Mouse (Mus musculus) olfactory bulb, adult 2 months (tissue): ENCODE data around the gene Itga1.

Experiments used
- CTCF ChIP-seq: fragments of 200-500 bp; IDR thresholded peaks from 2 replicates; pipeline ENCODE4 v1.5.1; 2012; ENCODE audit warnings: low read depth, mild to moderate bottlenecking, low read length, moderate library complexity; ENCODE audit not compliant: insufficient read depth
- POLR2A ChIP-seq: fragments of 200-500 bp; IDR thresholded peaks from 2 replicates; pipeline ENCODE4 v1.6.1; 2012; ENCODE audit warnings: mild to moderate bottlenecking, low read depth, low read length, moderate library complexity; ENCODE audit not compliant: insufficient read depth

- no peak for TF ChIP-seq CTCF
- no peak for TF ChIP-seq POLR2A
These were observed 120.8 kb downstream of the Itga1 start for GRCm38 (mm10) chr13:114980831-114981419.
